Mouse (Mus musculus): ENCODE results near the gene Cabp4.
"Not testable (repeated sequence)": the region's sequence is repeated elsewhere in the genome, so short reads cannot be mapped to it uniquely, and the experiment has no call there.

Cabp4 gene

GRCm38 (mm10) chr19:4147022-4147405, 3.2 kb upstream of the Cabp4 start:
- DNase-seq (ENCODE audit: low spot score), result no peak

DNA sequence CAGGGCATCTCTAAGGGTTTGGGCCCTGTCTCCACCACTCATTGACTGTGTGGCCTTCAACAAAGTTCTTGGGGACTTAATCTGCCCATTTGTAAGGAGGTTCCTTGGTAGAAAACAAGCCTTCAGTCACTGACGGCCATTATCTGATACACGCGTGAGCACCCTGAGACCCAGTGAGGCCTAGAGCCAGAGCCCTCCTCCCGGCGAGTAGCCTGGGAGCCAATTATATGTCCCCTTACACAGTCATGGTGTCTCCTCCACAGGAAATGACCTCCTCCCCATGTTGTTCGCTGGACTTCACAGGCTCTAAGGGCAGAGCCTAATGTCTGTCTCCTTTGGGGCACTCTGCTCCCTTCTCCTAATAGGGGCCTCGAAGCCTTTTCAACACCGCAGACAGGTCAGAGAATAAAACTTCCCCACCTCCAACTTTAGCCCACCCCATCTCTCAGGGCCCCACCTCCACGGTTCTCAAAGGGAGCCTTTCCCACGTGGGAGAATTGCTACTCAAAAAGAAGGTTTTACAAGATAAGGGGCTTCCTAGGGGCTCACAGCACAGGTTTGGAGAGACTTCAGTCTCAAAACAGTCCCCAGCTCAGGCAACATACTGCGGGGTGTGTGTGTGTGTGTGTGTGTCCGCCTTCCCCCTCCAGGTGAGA, 2.7 kb upstream of the Cabp4 start:
- no peak for DNase-seq (ENCODE audit: low spot score)

GRCm38 (mm10) chr19:4145936-4146335, 2.1 kb upstream of the Cabp4 start:
- DNase-seq (ENCODE audit: low spot score), result no peak

GRCm38 (mm10) chr19:4144550-4145498, 991 bp upstream of the Cabp4 start:
- no peak for DNase-seq (ENCODE audit: low spot score)

DNA sequence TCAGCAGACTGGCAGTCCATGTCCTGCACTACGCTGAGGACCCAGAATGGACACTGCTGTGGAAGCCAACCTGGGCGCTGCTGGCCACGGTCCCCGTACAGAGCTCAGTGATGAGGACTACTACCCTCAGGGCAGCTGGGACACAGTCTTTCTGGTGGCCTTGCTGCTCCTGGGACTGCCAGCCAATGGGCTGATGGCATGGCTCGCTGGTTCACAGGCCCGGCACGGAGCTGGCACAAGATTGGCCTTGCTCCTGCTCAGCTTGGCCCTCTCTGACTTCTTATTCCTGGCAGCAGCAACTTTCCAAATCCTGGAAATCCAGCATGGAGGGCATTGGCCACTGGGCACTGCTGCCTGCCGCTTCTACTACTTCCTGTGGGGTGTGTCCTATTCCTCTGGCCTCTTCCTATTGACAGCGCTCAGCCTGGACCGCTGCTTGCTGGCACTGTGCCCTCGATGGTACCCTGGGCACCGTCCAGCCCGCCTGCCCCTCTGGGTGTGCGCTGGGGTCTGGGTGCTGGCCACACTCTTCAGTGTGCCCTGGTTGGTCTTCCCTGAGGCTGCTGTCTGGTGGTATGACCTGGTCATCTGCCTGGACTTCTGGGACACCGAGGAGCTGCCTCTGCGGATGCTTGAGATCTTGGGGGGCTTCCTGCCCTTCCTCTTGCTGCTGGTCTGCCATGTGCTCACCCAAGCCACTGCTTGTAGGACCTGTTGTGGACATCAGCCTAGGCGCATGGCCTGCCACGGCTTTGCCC, 1.2 kb downstream of the Cabp4 start:
- no peak for DNase-seq (ENCODE audit: low spot score)

DNA sequence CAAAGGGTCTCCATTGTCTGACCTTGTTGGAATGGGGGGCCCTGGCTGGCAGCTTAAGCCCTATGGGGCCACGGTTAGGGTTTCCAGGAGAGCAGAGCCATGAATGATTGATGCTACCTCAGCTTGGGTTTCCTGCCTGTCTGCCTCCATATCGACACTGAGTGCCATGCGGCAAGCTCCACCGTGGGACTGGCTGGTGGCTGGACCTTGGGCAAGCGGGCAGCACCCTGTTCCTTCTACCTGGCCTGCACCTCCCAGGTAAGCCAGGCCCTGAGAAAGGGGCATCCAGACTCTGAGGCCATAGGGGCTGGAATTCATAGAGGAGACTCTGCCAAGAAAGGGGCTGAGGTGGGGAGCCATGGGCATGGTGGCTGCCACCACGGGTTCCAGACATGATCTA, 3.7 kb downstream of the Cabp4 start:
- no peak for DNase-seq (ENCODE audit: low spot score)

DNA sequence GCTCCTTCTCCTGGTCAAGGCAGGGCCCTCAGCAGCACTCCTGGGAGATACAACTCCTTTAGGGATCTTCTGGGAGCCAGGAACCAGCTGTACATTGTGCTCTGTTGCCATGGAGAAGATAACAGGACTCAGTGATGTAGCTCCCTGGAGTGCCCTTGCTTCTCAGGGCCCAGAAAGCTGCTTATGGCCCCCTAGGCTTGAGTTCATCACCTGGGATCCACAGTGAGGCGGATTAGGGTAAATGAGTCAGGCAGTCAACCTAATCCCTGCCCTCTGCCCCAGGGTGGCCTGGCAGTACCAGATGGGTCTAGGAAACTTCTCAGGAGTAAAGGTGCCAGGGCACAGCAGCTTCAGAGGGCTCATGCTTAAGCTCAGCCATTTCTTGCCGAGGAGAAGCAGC, 4.4 kb downstream of the Cabp4 start, which contains the start of gene Gpr152:
TSS of gene Gpr152 (plus strand) at position 342 of the 400 bp plus-strand sequence.
- DNase-seq (ENCODE audit: low spot score), result no peak

GRCm38 (mm10) chr19:4137913-4138312, 5.9 kb downstream of the Cabp4 start:
- no peak for DNase-seq (ENCODE audit: low spot score)

DNA sequence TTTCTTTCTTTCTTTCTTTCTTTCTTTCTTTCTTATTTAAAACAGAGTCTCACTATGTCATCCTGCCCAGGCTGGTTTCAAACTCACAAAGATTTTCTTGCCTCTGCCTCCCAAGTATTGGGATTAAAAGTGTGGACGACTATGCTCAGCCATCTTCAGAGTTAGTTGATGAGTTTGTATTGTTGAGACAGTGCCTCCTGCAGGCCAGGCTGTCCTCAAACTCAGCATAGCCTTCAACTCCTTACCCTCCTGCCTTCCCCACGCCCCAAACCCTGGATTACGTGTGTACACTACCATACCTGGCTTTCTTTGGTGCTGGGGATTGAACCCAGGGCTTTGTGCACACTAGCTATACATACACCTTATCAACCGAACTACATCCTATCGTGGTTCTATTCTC, 7.4 kb downstream of the Cabp4 start:
- DNase-seq (ENCODE audit: low spot score), result no peak

DNA sequence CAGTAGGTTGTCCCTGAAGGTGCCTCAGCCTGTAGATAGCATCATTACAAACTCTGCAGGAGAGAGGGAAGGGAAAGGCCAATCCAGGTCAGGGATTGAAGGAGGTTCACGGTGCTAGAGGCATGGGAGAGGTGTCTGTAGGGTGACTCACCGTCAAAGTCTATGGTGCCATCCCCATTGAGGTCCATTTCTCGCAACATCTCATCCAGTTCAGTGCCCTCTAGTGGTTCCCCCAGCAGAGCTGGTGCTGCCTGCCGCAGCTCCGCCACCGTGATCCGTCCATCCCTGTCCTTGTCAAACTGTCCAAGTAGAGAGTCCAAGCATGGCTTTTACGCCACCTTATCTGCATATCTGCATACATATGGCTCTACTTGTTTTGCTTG, 7.9 kb downstream of the Cabp4 start:
- not testable (repeated sequence) for DNase-seq (ENCODE audit: low spot score)

DNA sequence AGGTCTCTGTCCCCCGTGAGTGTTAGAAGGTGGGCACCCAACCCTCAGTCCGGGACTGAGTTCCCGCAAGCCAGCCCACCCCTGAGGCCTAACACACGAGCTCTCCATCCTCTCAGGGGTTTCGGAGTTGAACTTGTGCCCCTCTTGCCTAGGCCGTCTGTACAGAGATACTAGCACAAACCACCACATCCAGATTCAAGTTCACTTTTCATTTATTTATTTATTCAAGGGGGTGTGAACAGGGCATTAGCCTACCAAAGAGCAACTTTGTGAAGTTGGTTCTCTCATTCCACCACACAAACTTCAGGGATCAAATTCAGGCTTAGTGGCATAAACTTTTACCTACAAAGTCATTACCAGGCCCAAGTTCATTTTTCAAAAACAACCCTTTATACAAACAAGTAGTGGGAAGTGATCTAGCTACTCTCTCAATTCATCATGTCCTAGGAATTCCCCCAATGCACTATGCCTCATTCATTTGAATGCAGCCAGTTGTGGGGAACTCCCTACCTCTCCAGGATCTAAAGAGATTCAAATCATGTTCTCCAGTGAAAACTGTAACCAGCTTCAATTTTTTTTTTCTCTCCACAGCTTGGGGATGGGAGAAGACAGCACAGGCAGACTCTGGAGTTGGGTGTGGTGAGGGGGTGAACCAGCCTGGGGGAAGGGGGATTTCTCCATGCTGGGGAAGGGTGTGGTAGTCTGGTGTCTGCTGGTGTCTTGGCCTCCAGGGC, 8.4 kb downstream of the Cabp4 start:
- not testable (repeated sequence) for DNase-seq (ENCODE audit: low spot score)

GRCm38 (mm10) chr19:4134354-4134753, 9.5 kb downstream of the Cabp4 start:
- DNase-seq (ENCODE audit: low spot score), result no peak

DNA sequence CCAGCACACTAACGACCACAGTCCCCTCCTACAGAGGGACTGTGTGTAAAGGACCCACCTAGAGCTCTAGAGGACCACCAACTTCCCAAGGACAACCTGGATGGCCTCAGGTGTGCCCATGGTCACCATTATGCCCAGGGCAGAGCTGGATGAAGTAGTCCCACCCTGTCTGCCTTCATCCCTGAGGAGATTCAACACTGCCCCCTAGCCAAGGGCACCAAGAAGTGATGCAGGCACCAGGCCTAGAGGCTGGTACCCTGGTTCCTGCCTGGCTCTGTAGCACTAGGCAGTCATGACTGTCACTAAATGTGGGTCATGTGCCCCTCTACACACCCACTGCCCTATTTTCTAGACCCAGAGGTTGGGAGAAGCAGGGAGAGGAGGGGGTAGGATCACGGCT, 12.1 kb downstream of the Cabp4 start:
- DNase-seq (ENCODE audit: low spot score), result no peak

DNA sequence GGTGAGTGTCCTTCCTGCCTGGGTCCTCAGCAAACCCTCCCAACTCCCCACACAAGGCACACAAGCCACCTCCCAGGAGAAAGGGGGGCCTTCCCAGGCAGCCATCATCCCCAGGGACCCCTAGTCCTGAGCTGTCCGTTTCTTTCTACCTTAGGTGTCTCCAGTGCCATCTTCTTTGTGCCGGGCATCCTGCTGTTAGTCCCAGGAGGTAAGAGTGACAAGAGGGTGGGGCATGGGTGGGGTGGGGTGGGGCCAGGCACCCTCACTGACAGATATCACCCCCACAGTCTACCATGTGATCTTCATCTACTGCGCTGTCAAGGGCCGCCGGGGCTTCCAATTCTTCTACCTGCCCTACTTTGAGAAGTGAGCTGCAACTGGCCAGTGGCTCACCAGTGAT, 12.8 kb downstream of the Cabp4 start:
- DNase-seq (ENCODE audit: low spot score), result no peak

DNA sequence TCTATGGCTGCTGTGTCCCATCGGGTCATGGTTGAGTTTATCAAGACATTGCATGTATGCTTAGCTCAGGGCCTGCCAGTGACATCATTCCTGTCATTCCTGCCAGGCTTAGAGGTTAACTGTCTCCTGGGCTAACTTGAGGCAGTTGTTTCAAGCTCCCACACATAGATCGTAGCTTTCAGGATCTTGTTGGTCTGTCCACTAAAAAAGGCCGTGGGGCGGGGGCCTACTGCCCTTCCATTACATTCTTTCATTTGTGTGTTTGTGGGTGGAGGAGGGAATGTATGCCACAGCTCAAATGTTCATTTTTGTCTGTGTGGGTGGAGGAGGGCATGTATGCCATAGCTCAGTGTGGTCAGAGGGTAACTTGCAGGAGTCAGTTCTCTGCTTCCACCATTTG, 13.7 kb downstream of the Cabp4 start:
- no peak for DNase-seq (ENCODE audit: low spot score)

DNA sequence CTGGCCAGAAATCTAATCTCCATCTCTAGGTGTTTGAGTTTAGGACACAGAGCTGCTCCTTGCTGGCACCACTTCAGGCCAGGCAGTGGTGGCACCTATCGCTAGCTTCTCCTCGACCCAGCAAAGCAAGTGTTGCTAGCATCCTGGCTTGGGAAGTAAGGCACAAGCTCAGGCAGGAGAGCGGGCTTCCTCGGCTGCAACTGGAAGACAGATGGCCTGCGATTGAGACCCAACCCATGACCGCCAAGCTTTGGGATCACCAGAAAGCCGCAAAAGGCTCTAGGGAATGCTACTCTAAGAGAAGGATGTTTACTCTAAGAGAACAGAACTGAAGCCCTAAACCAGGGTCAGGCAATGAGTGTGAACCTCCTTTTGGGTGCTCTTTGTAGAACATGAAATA, 14.4 kb downstream of the Cabp4 start:
- no peak for DNase-seq (ENCODE audit: low spot score)

DNA sequence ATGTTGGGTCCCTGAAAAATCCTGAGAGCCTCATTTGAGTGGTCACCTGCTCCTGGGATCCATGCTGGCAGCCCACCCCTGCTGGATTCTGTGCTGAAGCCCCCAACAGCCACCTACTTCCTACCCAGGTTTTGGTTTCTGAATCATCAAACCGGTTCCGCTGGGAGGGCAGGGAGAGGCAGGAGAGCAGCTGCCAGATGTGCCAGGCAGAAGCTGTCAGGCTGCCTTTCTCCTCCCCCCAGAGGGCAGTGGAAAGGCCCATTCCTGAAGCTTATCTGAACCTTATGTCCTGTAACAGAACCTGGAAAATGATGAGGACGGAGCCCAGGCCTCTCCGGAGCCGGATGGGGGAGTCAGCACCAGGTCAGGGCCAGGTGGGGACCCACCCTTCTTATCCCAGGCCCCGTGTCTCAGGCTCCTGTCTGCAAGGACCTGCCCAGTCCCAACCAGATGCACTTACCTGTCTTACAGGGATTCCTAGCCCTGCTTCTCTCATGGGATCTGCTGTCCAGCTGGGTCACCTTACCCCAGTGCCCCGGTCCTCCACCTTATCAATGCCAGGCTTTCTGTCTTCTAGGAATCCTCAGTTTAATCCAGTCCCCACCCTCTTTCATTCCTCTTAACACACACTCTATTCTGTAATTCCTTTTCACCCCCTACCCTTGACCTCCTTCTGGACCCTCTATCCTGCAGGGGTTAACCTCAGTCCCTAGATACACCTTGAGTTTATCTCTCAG, 16.9 kb downstream of the Cabp4 start:
- peak; percentile 54 for DNase-seq (ENCODE audit: low spot score)

GRCm38 (mm10) chr19:4125741-4126696, 17.8 kb downstream of the Cabp4 start, which contains the start of gene Aip:
TSS of gene Aip (minus strand) at chr19:4125858.
- peak; percentile 99 for DNase-seq (ENCODE audit: low spot score)

GRCm38 (mm10) chr19:4125268-4125667, 18.6 kb downstream of the Cabp4 start:
- not testable (repeated sequence) for DNase-seq (ENCODE audit: low spot score)

DNA sequence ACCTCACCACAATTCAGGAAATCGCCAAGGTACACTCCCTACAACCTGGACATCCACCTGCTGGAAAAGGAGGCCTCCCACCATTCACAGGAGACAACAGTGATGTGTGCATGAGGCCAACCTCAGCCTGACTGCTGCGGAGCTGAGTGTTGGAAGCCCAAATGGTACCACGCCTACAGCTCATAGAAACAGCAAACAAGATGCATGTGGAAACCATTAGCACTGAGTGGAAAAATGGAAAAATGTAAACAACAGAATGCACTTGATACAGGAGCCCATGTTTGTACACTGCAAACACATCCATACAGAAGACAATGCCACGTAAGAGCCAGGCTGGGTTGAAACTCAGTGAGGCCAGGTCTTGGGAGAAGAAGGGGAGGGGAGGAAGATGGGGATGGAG, 19.4 kb downstream of the Cabp4 start:
- no peak for DNase-seq (ENCODE audit: low spot score)

Measured in lung, postnatal 25 days (tissue).